Mouse (Mus musculus) liver, embryonic 11.5 days (tissue): ENCODE measurements around the gene Zfp180. TPM values are rescaled to one million over a fixed set of nuclear protein-coding genes. Genes with fewer than 3 reads are reported as not detected.

ENCODE experiments used
- ATAC-seq: fragments of 200-750 bp; cut with Nextera tagmentation; replicated peaks from 2 replicates; pipeline ENCODE4 v1.8.0; 2017; ENCODE audit warnings: moderate number of reproducible peaks, mild to moderate bottlenecking, moderate TSS enrichment, moderate library complexity; ENCODE audit not compliant: low FRiP score
- DNase-seq: peaks from one replicate; pipeline ENCODE4 v3.0.0-alpha.2; 2017; ENCODE audit warnings: low spot score
- H3K27ac ChIP-seq: fragments of 300-500 bp; sonication (generic); 2 replicates; pipeline ENCODE4 v1.5.1; 2014; ENCODE audit warnings: mild to moderate bottlenecking, low read depth, low read length, control low read depth
- H3K27me3 ChIP-seq: fragments of 300-500 bp; sonication (generic); replicated peaks from 2 replicates; pipeline ENCODE4 v1.6.1; 2014; ENCODE audit warnings: low read length, mixed read lengths; ENCODE audit not compliant: control insufficient read depth, insufficient read depth
- H3K36me3 ChIP-seq: fragments of 300-500 bp; sonication (generic); 2 replicates; pipeline ENCODE4 v1.6.1; 2014; ENCODE audit warnings: mild to moderate bottlenecking, low read length, moderate library complexity, mixed read lengths; ENCODE audit not compliant: control insufficient read depth, insufficient read depth
- H3K4me1 ChIP-seq: fragments of 300-500 bp; sonication (generic); replicated peaks from 2 replicates; pipeline ENCODE4 v1.6.1; 2014; ENCODE audit warnings: low read length, mixed read lengths; ENCODE audit not compliant: control insufficient read depth, insufficient read depth
- H3K4me2 ChIP-seq: fragments of 300-500 bp; sonication (generic); 2 replicates; pipeline ENCODE4 v1.6.1; 2014; ENCODE audit warnings: mild to moderate bottlenecking, control low read depth, moderate library complexity
- H3K4me3 ChIP-seq: fragments of 300-500 bp; sonication (generic); 2 replicates; pipeline ENCODE4 v1.5.1; 2014; ENCODE audit warnings: low read depth, low read length, control low read depth
- H3K9ac ChIP-seq: fragments of 300-500 bp; sonication (generic); 2 replicates; pipeline ENCODE4 v1.6.1; 2014; ENCODE audit warnings: low read depth, low read length, control low read depth
- H3K9me3 ChIP-seq: fragments of 300-500 bp; sonication (generic); 2 replicates; pipeline ENCODE4 v1.6.1; 2016; ENCODE audit warnings: low read length, inconsistent platforms, mixed read lengths; ENCODE audit not compliant: control insufficient read depth
- whole genome bisulfite sequencing: fragments of 180-500 bp; shearing (Covaris S2); extraction: QIAGEN DNeasy Blood & Tissue Kit; methylation state at CpG from one replicate; pipeline ENCODE4 v1.1.7; 2014; 5-methylcytosine and 5-hydroxymethylcytosine counted together
- polyA plus RNA-seq: library from polyadenylated mRNA; unstranded; fragments of >200 nt; fragmentation: Nextera tagmentation; extraction: Ambion mirVana; gene quantifications from 2 replicates; pipeline ENCODE4 v1.2.1, GENCODE M21; 2014

Gene Zfp180
- polyA plus RNA-seq, 1 experiment from 2014 or later = 19.8 TPM

- Histone ChIP-seq H3K4me1 (no peaks in the 10 kb centered on the region), H3K9ac (no peak overlapping the region), H3K36me3 (peaks cover 89% of the 10 kb centered on the region), H3K27me3 (no peaks in the 10 kb centered on the region), H3K27ac (no peak overlapping the region), H3K4me3 (no peak overlapping the region), H3K9me3 (peaks cover 80% of the 10 kb centered on the region), H3K4me2 (no peak overlapping the region)
- DNase-seq (no peak), ATAC-seq (no peak)
- 94% methylated on average over 18 of the region's 18 CpGs for WGBS
Measured at GRCm38 (mm10) chr7:24105144-24105703, 23.5 kb downstream of the Zfp180 start.

- H3K4me2 ChIP-seq = no peak overlapping the region
- no peak overlapping the region for H3K4me3 ChIP-seq
- peaks cover 30% of the 10 kb centered on the region for H3K9me3 ChIP-seq
- H3K36me3 ChIP-seq = peaks cover 33% of the 10 kb centered on the region
- H3K9ac ChIP-seq = no peak overlapping the region
- H3K4me1 ChIP-seq = peaks cover 3% of the 10 kb centered on the region; the same call in 1 of the 2 replicates
- ATAC-seq (no peak), DNase-seq (no peak)
- no peak overlapping the region for H3K27ac ChIP-seq
- 95% methylated on average over 7 of the region's 7 CpGs for WGBS
- no peaks in the 10 kb centered on the region for H3K27me3 ChIP-seq
Measured at GRCm38 (mm10) chr7:24110839-24111238, 29.1 kb downstream of the Zfp180 start.

- H3K4me3 ChIP-seq = peak overlapping the region; percentile 64
- H3K36me3 ChIP-seq = peaks cover 23% of the 10 kb centered on the region
- ATAC-seq (peak; percentile 53), DNase-seq (no peak)
- WGBS = 13% methylated on average over 9 of the region's 9 CpGs
- peak overlapping the region; percentile 86 for H3K4me2 ChIP-seq
- no peak overlapping the region for H3K27ac ChIP-seq
- peaks cover 21% of the 10 kb centered on the region for H3K9me3 ChIP-seq
- H3K27me3 ChIP-seq = no peaks in the 10 kb centered on the region
- H3K4me1 ChIP-seq = peaks cover 3% of the 10 kb centered on the region; the same call in 1 of the 2 replicates
- no peak overlapping the region for H3K9ac ChIP-seq
Measured at GRCm38 (mm10) chr7:24111772-24112155, 30.0 kb downstream of the Zfp180 start.

- Histone ChIP-seq H3K4me2 (peak within 1 kb of the TSS; percentile 86), H3K27ac (peak within 1 kb of the TSS; percentile 71), H3K4me3 (peak within 1 kb of the TSS; percentile 64), H3K9ac (peak within 1 kb of the TSS; percentile 47), H3K27me3 (no peaks in the 10 kb centered on the region), H3K9me3 (peaks cover 15% of the 10 kb centered on the region), H3K36me3 (peaks cover 18% of the 10 kb centered on the region), H3K4me1 (peaks cover 3% of the 10 kb centered on the region; the same call in 1 of the 2 replicates)
- 3% methylated on average over 23 of the region's 23 CpGs for WGBS
- DNase-seq (peak; percentile 73), ATAC-seq (peak; percentile 83)
Measured at GRCm38 (mm10) chr7:24112156-24112856, 30.6 kb downstream of the Zfp180 start, which contains the start of gene Zfp112. Gene Zfp112, plus strand, starts transcription at chr7:24112314.

GRCm38 (mm10) chr7:24113001-24113400 is 31.3 kb downstream of the Zfp180 start:
- H3K4me1 ChIP-seq = peaks cover 3% of the 10 kb centered on the region; the same call in 1 of the 2 replicates
- WGBS = 18% methylated on average over 12 of the region's 12 CpGs
- peaks cover 12% of the 10 kb centered on the region for H3K36me3 ChIP-seq
- ATAC-seq (peak; percentile 51; the same call in 1 of the 2 replicates), DNase-seq (no peak)
- peaks cover 10% of the 10 kb centered on the region for H3K9me3 ChIP-seq
- peak overlapping the region; percentile 47 for H3K9ac ChIP-seq
- H3K27ac ChIP-seq = peak overlapping the region; percentile 71; the same call in 1 of the 2 replicates
- H3K4me2 ChIP-seq = peak overlapping the region; percentile 86
- H3K4me3 ChIP-seq = peak overlapping the region; percentile 64
- H3K27me3 ChIP-seq = no peaks in the 10 kb centered on the region

- DNase-seq (no peak), ATAC-seq (no peak)
- WGBS = 59% methylated on average over 4 of the region's 4 CpGs
- H3K27ac ChIP-seq = no peak overlapping the region
- H3K36me3 ChIP-seq = no peaks in the 10 kb centered on the region
- no peak overlapping the region for H3K4me3 ChIP-seq
- no peak overlapping the region for H3K4me2 ChIP-seq
- no peak overlapping the region for H3K9ac ChIP-seq
- no peaks in the 10 kb centered on the region for H3K27me3 ChIP-seq
- peaks cover 3% of the 10 kb centered on the region; the same call in 1 of the 2 replicates for H3K4me1 ChIP-seq
- no peaks in the 10 kb centered on the region for H3K9me3 ChIP-seq
Measured at GRCm38 (mm10) chr7:24116655-24117054, 34.9 kb downstream of the Zfp180 start.

GRCm38 (mm10) chr7:24133425-24133995 is 51.8 kb downstream of the Zfp180 start:
- DNase-seq (peak; percentile 40), ATAC-seq (peak; percentile 19)
- Histone ChIP-seq H3K27me3 (no peaks in the 10 kb centered on the region), H3K4me1 (no peaks in the 10 kb centered on the region; the same call in 1 of the 2 replicates), H3K4me3 (peak overlapping the region; percentile 81), H3K27ac (no peak overlapping the region), H3K9me3 (no peaks in the 10 kb centered on the region), H3K36me3 (peaks cover 6% of the 10 kb centered on the region; the same call in 1 of the 2 replicates), H3K4me2 (peak overlapping the region; percentile 90), H3K9ac (peak overlapping the region; percentile 80)
- WGBS = 19% methylated on average over 6 of the region's 6 CpGs

GRCm38 (mm10) chr7:24133996-24134828 is 52.5 kb downstream of the Zfp180 start, which contains the start of gene Zfp235:
Gene Zfp235, plus strand, starts transcription at chr7:24134169.
- no peak within 1 kb of the TSS for H3K27ac ChIP-seq
- no peaks in the 10 kb centered on the region for H3K9me3 ChIP-seq
- peak within 1 kb of the TSS; percentile 80 for H3K9ac ChIP-seq
- ATAC-seq (peak; percentile 93), DNase-seq (peak; percentile 83)
- H3K4me1 ChIP-seq = no peaks in the 10 kb centered on the region; the same call in 1 of the 2 replicates
- peaks cover 6% of the 10 kb centered on the region; the same call in 1 of the 2 replicates for H3K36me3 ChIP-seq
- peak within 1 kb of the TSS; percentile 90 for H3K4me2 ChIP-seq
- 3% methylated on average over 32 of the region's 32 CpGs for WGBS
- peak within 1 kb of the TSS; percentile 81 for H3K4me3 ChIP-seq
- no peaks in the 10 kb centered on the region for H3K27me3 ChIP-seq
